Mouse (Mus musculus): Measurements from ENCODE around the gene B830017H08Rik. TPM values are rescaled to one million over a fixed set of nuclear protein-coding genes. Genes with fewer than 3 reads are reported as not detected.

Gene B830017H08Rik
- polyA plus RNA-seq, 1 experiment = not detected

GRCm38 (mm10) chr16:17865770-17866169 is 32.8 kb downstream of the B830017H08Rik start:
- Histone ChIP-seq H3K36me3 (ENCODE audit: control insufficient read depth, insufficient read depth, low read length) (peaks cover 3% of the 10 kb centered on the region; the same call in 1 of the 2 replicates), H3K27me3 (ENCODE audit: control insufficient read depth, insufficient read depth, low read length) (no peaks in the 10 kb centered on the region), H3K4me1 (ENCODE audit: control insufficient read depth, insufficient read depth, insufficient read length) (no peaks in the 10 kb centered on the region), H3K27ac (ENCODE audit: insufficient read depth, low read length) (no peak overlapping the region), H3K4me3 (ENCODE audit: extremely low read depth, insufficient read depth, insufficient read length) (no peak overlapping the region)
- 77% methylated on average over 6 of the region's 6 CpGs for WGBS
- DNase-seq (ENCODE audit: low read depth in 1 of 2, low spot score in 2 of 2) = no peak
- TF ChIP-seq CTCF (IDR thresholded peaks at IDR 0.05; ENCODE audit: extremely low read depth, insufficient read depth, insufficient read length, insufficient replicate concordance) (no peak), POLR2A (IDR thresholded peaks at IDR 0.05; ENCODE audit: low read depth, low read length) (no peak)

- Histone ChIP-seq H3K4me3 (ENCODE audit: extremely low read depth, insufficient read depth, insufficient read length) (no peak overlapping the region), H3K4me1 (ENCODE audit: control insufficient read depth, insufficient read depth, insufficient read length) (no peaks in the 10 kb centered on the region), H3K36me3 (ENCODE audit: control insufficient read depth, insufficient read depth, low read length) (peaks cover 10% of the 10 kb centered on the region), H3K27ac (ENCODE audit: insufficient read depth, low read length) (no peak overlapping the region), H3K27me3 (ENCODE audit: control insufficient read depth, insufficient read depth, low read length) (no peaks in the 10 kb centered on the region)
- no peak for DNase-seq (ENCODE audit: low read depth in 1 of 2, low spot score in 2 of 2)
- 79% methylated on average over 5 of the region's 5 CpGs for whole genome bisulfite sequencing
- TF ChIP-seq CTCF (IDR thresholded peaks at IDR 0.05; ENCODE audit: extremely low read depth, insufficient read depth, insufficient read length, insufficient replicate concordance) = no peak
- no peak for TF ChIP-seq POLR2A (IDR thresholded peaks at IDR 0.05; ENCODE audit: low read depth, low read length)
Measured at GRCm38 (mm10) chr16:17871248-17871647, 38.3 kb downstream of the B830017H08Rik start.

- no peaks in the 10 kb centered on the region for H3K4me1 ChIP-seq (ENCODE audit: control insufficient read depth, insufficient read depth, insufficient read length)
- 89% methylated on average over 4 of the region's 4 CpGs for WGBS
- peaks cover 9% of the 10 kb centered on the region for H3K36me3 ChIP-seq (ENCODE audit: control insufficient read depth, insufficient read depth, low read length)
- no peak overlapping the region for H3K4me3 ChIP-seq (ENCODE audit: extremely low read depth, insufficient read depth, insufficient read length)
- H3K27me3 ChIP-seq (ENCODE audit: control insufficient read depth, insufficient read depth, low read length) = no peaks in the 10 kb centered on the region
- no peak for DNase-seq (ENCODE audit: low read depth in 1 of 2, low spot score in 2 of 2)
- TF ChIP-seq POLR2A (IDR thresholded peaks at IDR 0.05; ENCODE audit: low read depth, low read length) (no peak), CTCF (IDR thresholded peaks at IDR 0.05; ENCODE audit: extremely low read depth, insufficient read depth, insufficient read length, insufficient replicate concordance) (no peak)
- H3K27ac ChIP-seq (ENCODE audit: insufficient read depth, low read length) = no peak overlapping the region
Measured at GRCm38 (mm10) chr16:17872995-17873394, 40.1 kb downstream of the B830017H08Rik start.

- no peaks in the 10 kb centered on the region for H3K27me3 ChIP-seq (ENCODE audit: control insufficient read depth, insufficient read depth, low read length)
- 97% methylated on average over 4 of the region's 4 CpGs for WGBS
- TF ChIP-seq POLR2A (IDR thresholded peaks at IDR 0.05; ENCODE audit: low read depth, low read length) (no peak), CTCF (IDR thresholded peaks at IDR 0.05; ENCODE audit: extremely low read depth, insufficient read depth, insufficient read length, insufficient replicate concordance) (no peak)
- no peak overlapping the region for H3K4me3 ChIP-seq (ENCODE audit: extremely low read depth, insufficient read depth, insufficient read length)
- no peak overlapping the region for H3K27ac ChIP-seq (ENCODE audit: insufficient read depth, low read length)
- peaks cover 8% of the 10 kb centered on the region for H3K36me3 ChIP-seq (ENCODE audit: control insufficient read depth, insufficient read depth, low read length)
- no peak for DNase-seq (ENCODE audit: low read depth in 1 of 2, low spot score in 2 of 2)
- H3K4me1 ChIP-seq (ENCODE audit: control insufficient read depth, insufficient read depth, insufficient read length) = no peaks in the 10 kb centered on the region
Measured at GRCm38 (mm10) chr16:17875174-17875573, 42.3 kb downstream of the B830017H08Rik start.

GRCm38 (mm10) chr16:17876096-17876495 is 43.2 kb downstream of the B830017H08Rik start:
- no peaks in the 10 kb centered on the region for H3K27me3 ChIP-seq (ENCODE audit: control insufficient read depth, insufficient read depth, low read length)
- no peak overlapping the region for H3K4me3 ChIP-seq (ENCODE audit: extremely low read depth, insufficient read depth, insufficient read length)
- DNase-seq (ENCODE audit: low read depth in 1 of 2, low spot score in 2 of 2) = no peak
- H3K27ac ChIP-seq (ENCODE audit: insufficient read depth, low read length) = no peak overlapping the region
- peaks cover 6% of the 10 kb centered on the region for H3K36me3 ChIP-seq (ENCODE audit: control insufficient read depth, insufficient read depth, low read length)
- H3K4me1 ChIP-seq (ENCODE audit: control insufficient read depth, insufficient read depth, insufficient read length) = no peaks in the 10 kb centered on the region
- 88% methylated on average over 1 of the region's 1 CpGs for WGBS
- TF ChIP-seq POLR2A (IDR thresholded peaks at IDR 0.05; ENCODE audit: low read depth, low read length) (no peak), CTCF (IDR thresholded peaks at IDR 0.05; ENCODE audit: extremely low read depth, insufficient read depth, insufficient read length, insufficient replicate concordance) (no peak)

- Histone ChIP-seq H3K27ac (ENCODE audit: insufficient read depth, low read length) (no peak overlapping the region), H3K4me1 (ENCODE audit: control insufficient read depth, insufficient read depth, insufficient read length) (no peaks in the 10 kb centered on the region), H3K36me3 (ENCODE audit: control insufficient read depth, insufficient read depth, low read length) (no peaks in the 10 kb centered on the region; the same call in 1 of the 2 replicates), H3K4me3 (ENCODE audit: extremely low read depth, insufficient read depth, insufficient read length) (no peak overlapping the region), H3K27me3 (ENCODE audit: control insufficient read depth, insufficient read depth, low read length) (no peaks in the 10 kb centered on the region)
- 94% methylated on average over 4 of the region's 4 CpGs for WGBS
- no peak for TF ChIP-seq POLR2A (IDR thresholded peaks at IDR 0.05; ENCODE audit: low read depth, low read length)
- no peak for TF ChIP-seq CTCF (IDR thresholded peaks at IDR 0.05; ENCODE audit: extremely low read depth, insufficient read depth, insufficient read length, insufficient replicate concordance)
- DNase-seq (ENCODE audit: low read depth in 1 of 2, low spot score in 2 of 2) = no peak
Measured at GRCm38 (mm10) chr16:17879571-17879970, 46.6 kb downstream of the B830017H08Rik start.

GRCm38 (mm10) chr16:17882196-17882595 is 49.3 kb downstream of the B830017H08Rik start:
- TF ChIP-seq CTCF (IDR thresholded peaks at IDR 0.05; ENCODE audit: extremely low read depth, insufficient read depth, insufficient read length, insufficient replicate concordance) = no peak
- no peak for TF ChIP-seq POLR2A (IDR thresholded peaks at IDR 0.05; ENCODE audit: low read depth, low read length)
- no peak overlapping the region for H3K4me3 ChIP-seq (ENCODE audit: extremely low read depth, insufficient read depth, insufficient read length)
- DNase-seq (ENCODE audit: low read depth in 1 of 2, low spot score in 2 of 2) = no peak
- no peak overlapping the region for H3K27ac ChIP-seq (ENCODE audit: insufficient read depth, low read length)
- H3K27me3 ChIP-seq (ENCODE audit: control insufficient read depth, insufficient read depth, low read length) = no peaks in the 10 kb centered on the region
- H3K4me1 ChIP-seq (ENCODE audit: control insufficient read depth, insufficient read depth, insufficient read length) = no peaks in the 10 kb centered on the region
- H3K36me3 ChIP-seq (ENCODE audit: control insufficient read depth, insufficient read depth, low read length) = no peaks in the 10 kb centered on the region; the same call in 1 of the 2 replicates

All from spleen, adult 2 months (tissue).